ENCODE assay signal across 14 mouse cellular contexts in the genomic region with DNA sequence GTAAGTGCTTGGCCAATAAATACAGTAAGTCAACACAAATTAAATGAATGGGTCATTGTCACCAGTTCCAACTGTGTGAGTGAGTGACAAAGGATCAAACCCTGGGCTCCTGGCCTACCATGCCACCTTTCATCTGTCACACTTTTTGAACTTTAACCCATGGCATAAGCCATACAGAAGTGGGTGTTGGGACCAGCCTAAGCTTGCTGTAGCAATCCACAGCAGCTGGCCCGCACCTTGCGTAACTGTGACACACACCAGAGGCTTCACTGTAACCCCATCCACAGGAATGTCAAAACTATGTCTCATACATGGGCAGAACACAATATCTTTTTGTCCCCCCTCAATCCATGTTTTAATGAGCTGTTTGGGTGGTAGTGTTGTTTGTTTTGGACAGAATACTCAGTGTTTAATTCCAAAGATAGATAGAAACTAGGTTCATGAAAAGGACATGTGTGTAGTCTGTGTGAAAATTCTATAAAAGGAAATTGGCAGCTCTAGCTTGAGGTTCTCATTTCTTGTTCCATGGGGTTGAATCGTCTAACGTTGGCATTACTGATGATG. TPM values are rescaled to one million over a fixed set of nuclear protein-coding genes. Genes with fewer than 3 reads are reported as not detected.
DNase-seq lines count a peak whose midpoint lies in the region; ATAC-seq and TF ChIP-seq lines count a peak whose summit lies in the region.
"Had no signal": no experiment of that assay in that cellular context is flagged by ENCODE, and none has a peak within 500 bp of the region (broad histone marks: within the 10 kb centered on the region; RNA-seq: fewer than 3 reads in every experiment).

No protein-coding gene starts in this region.

- no peak overlapping the region for H3K4me3 ChIP-seq in liver, embryonic 14.5 days (ENCODE audit: insufficient read depth in 1 of 2, low read depth in 2 of 2, low read length in 2 of 2)
- H3K4me3 ChIP-seq in hindbrain, embryonic 16.5 days (ENCODE audit: low read length) = no peak overlapping the region
- H3K4me3 ChIP-seq: forebrain, embryonic 15.5 days had no signal

- ATAC-seq in liver, embryonic 14.5 days (ENCODE audit: insufficient read depth) = peak; percentile 65
- peak; percentile 86 for ATAC-seq in megakaryocyte progenitor cell, adult 5-6 weeks (replicated peaks; ENCODE audit: poor library complexity)
- no peak for ATAC-seq in hindbrain, embryonic 16.5 days
- no peak for ATAC-seq in erythroid progenitor cell, adult 5-6 weeks (replicated peaks; ENCODE audit: low FRiP score, poor library complexity, severe bottlenecking)
- ATAC-seq: forebrain, embryonic 15.5 days; hindbrain, postnatal 0 days had no signal

- no peaks in the 10 kb centered on the region for H3K36me3 ChIP-seq in liver, embryonic 14.5 days (replicated peaks; ENCODE audit: control insufficient read depth, insufficient read depth, low read depth)
- no peaks in the 10 kb centered on the region for H3K36me3 ChIP-seq in hindbrain, embryonic 16.5 days (ENCODE audit: control insufficient read depth, insufficient read depth, low read length)
- H3K36me3 ChIP-seq: forebrain, embryonic 15.5 days had no signal

- no peak overlapping the region for H3K4me2 ChIP-seq in liver, embryonic 14.5 days (ENCODE audit: low read depth)
- H3K4me2 ChIP-seq in hindbrain, embryonic 16.5 days (ENCODE audit: low read length) = no peak overlapping the region
- H3K4me2 ChIP-seq: forebrain, embryonic 15.5 days had no signal

- no peak overlapping the region for H3K9ac ChIP-seq in liver, embryonic 14.5 days (replicated peaks)
- no peak overlapping the region for H3K9ac ChIP-seq in hindbrain, embryonic 16.5 days (ENCODE audit: low read depth, low read length)
- H3K9ac ChIP-seq: forebrain, embryonic 15.5 days had no signal

- TF ChIP-seq CTCF in liver, embryonic 14.5 days (IDR thresholded peaks at IDR 0.05; ENCODE audit: low read depth) = no peak

- no peak overlapping the region for H3K27ac ChIP-seq in liver, embryonic 14.5 days
- H3K27ac ChIP-seq in hindbrain, embryonic 16.5 days (ENCODE audit: low read depth, low read length) = no peak overlapping the region
- H3K27ac ChIP-seq: forebrain, embryonic 15.5 days; hindbrain, postnatal 0 days had no signal

- peak; percentile 57 for DNase-seq in heart, adult 11 months
- DNase-seq in heart, adult 18-20 months = no peak
- peak; percentile 26 for DNase-seq in adipocyte (ENCODE audit: low spot score)
- peak in 1 of 3 experiments; percentile 3 for DNase-seq in liver, embryonic 14.5 days (ENCODE audit: low read depth in 3 of 3, low spot score in 3 of 3)
- DNase-seq in testis, postnatal 10 days (ENCODE audit: low spot score) = no peak
- DNase-seq: cerebellum, adult 8-10 months; gastrocnemius, postnatal 14 days; kidney, postnatal 25 days had no signal

- no peaks in the 10 kb centered on the region for H3K27me3 ChIP-seq in liver, embryonic 14.5 days (ENCODE audit: control insufficient read depth, insufficient read depth, low read length)
- no peaks in the 10 kb centered on the region for H3K27me3 ChIP-seq in hindbrain, embryonic 16.5 days (replicated peaks; ENCODE audit: control insufficient read depth, insufficient read depth, low read length)
- H3K27me3 ChIP-seq: CH12.LX; forebrain, embryonic 15.5 days had no signal

- H3K9me3 ChIP-seq in liver, embryonic 14.5 days (ENCODE audit: control insufficient read depth, low read length) = no peaks in the 10 kb centered on the region
- no peaks in the 10 kb centered on the region for H3K9me3 ChIP-seq in hindbrain, embryonic 16.5 days (ENCODE audit: control insufficient read depth, low read length)
- H3K9me3 ChIP-seq: forebrain, embryonic 15.5 days had no signal

- 58% methylated on average over 4 of the region's 4 CpGs for WGBS in liver, embryonic 14.5 days (ENCODE audit: insufficient replicate concordance)
- WGBS in hindbrain, embryonic 16.5 days = 89% methylated on average over 4 of the region's 4 CpGs

- no peak for TF ChIP-seq EP300 in liver, embryonic 14.5 days (IDR thresholded peaks at IDR 0.05; ENCODE audit: low read depth)

- no peaks in the 10 kb centered on the region for H3K4me1 ChIP-seq in liver, embryonic 14.5 days (replicated peaks; ENCODE audit: control insufficient read depth in 2 of 2, insufficient read depth in 2 of 2, low read length in 1 of 2)
- no peaks in the 10 kb centered on the region for H3K4me1 ChIP-seq in hindbrain, embryonic 16.5 days (ENCODE audit: control insufficient read depth, insufficient read depth, low read depth, low read length)
- H3K4me1 ChIP-seq: forebrain, embryonic 15.5 days had no signal

RNA-seq across cellular contexts. Expression of a gene that starts 31.1 kb away (rescaled TPM):
- 100 to 1,000 TPM in 1 of 2 experiments, 10 to 100 TPM in 1; 91.8 to 106 TPM for total RNA-seq in heart, adult 18-20 months (2021)
- polyA plus RNA-seq in liver, embryonic 14.5 days (2012; rRNA removed) = 8.2 and 14.1 TPM in 2 replicates
- polyA plus RNA-seq in liver, embryonic 14.5 days (2014; fragmentation: Nextera tagmentation; extraction: Ambion mirVana) = 23.1 and 24.1 TPM in 2 replicates
- 25.7 and 34.8 TPM in 2 replicates for total RNA-seq in megakaryocyte progenitor cell, adult 5-6 weeks (2015)
- 20.5 and 22.3 TPM in 2 replicates for total RNA-seq in megakaryocyte progenitor cell, adult 5-6 weeks (2017)
- polyA plus RNA-seq in hindbrain, embryonic 16.5 days (2015; fragmentation: Nextera tagmentation; extraction: Ambion mirVana) = 42.0 and 46.5 TPM in 2 replicates
- 5.0 TPM in 1 of 2 replicates, not detected in the other for total RNA-seq in erythroid progenitor cell, adult 5-6 weeks (2015; ENCODE audit: low replicate concordance)
- not detected in 2 replicates for total RNA-seq in erythroid progenitor cell, adult 5-6 weeks (2017; ENCODE audit: low replicate concordance)

RNA-seq across cellular contexts. Expression of a gene that starts 59.4 kb away (rescaled TPM):
- under 1 TPM; 0.21 to 0.32 TPM for total RNA-seq in heart, adult 18-20 months (2021)
- polyA plus RNA-seq in liver, embryonic 14.5 days (2012; rRNA removed) = 5.8 and 10.3 TPM in 2 replicates
- 17.9 and 18.9 TPM in 2 replicates for polyA plus RNA-seq in liver, embryonic 14.5 days (2014; fragmentation: Nextera tagmentation; extraction: Ambion mirVana)
- total RNA-seq in megakaryocyte progenitor cell, adult 5-6 weeks (2015) = 34.9 and 36.0 TPM in 2 replicates
- 52.1 and 56.1 TPM in 2 replicates for total RNA-seq in megakaryocyte progenitor cell, adult 5-6 weeks (2017)
- polyA plus RNA-seq in hindbrain, embryonic 16.5 days (2015; fragmentation: Nextera tagmentation; extraction: Ambion mirVana) = 4.9 and 6.9 TPM in 2 replicates
- total RNA-seq in erythroid progenitor cell, adult 5-6 weeks (2015; ENCODE audit: low replicate concordance) = 64.9 and 65.8 TPM in 2 replicates
- total RNA-seq in erythroid progenitor cell, adult 5-6 weeks (2017; ENCODE audit: low replicate concordance) = 79.8 and 84.0 TPM in 2 replicates

Comparison
In these comparisons a context has a peak if more than half of its experiments do, and no peak if none do; other contexts are left out.
1. DNase-seq: peak in heart, adult 11 months (single experiment) and adipocyte (single experiment); none in heart, adult 18-20 months (0 of 2) and testis, postnatal 10 days (single experiment).
2. ATAC-seq: peak in liver, embryonic 14.5 days (single experiment) and megakaryocyte progenitor cell, adult 5-6 weeks (single experiment); none in hindbrain, embryonic 16.5 days (single experiment) and erythroid progenitor cell, adult 5-6 weeks (single experiment).
3. RNA of a gene that starts 59.4 kb away (total RNA-seq): 64.9 to 84.0 TPM in erythroid progenitor cell, adult 5-6 weeks and 34.9 to 56.1 TPM in megakaryocyte progenitor cell, adult 5-6 weeks; 0.21 to 0.32 TPM in heart, adult 18-20 months; every median in the first group is over 10 times any median in the second.